Mouse (Mus musculus) liver, embryonic 14.5 days (tissue): ENCODE data around the gene Ell3.

Experiments used
- CTCF ChIP-seq: IDR thresholded peaks from 2 replicates; pipeline ENCODE4 v1.5.1; 2016; ENCODE audit warnings: antibody characterized with exemption, low read depth, control low read depth
- EP300 ChIP-seq: IDR thresholded peaks from 2 replicates; pipeline ENCODE4 v1.6.1; 2016; ENCODE audit warnings: antibody characterized with exemption, low read depth

DNA sequence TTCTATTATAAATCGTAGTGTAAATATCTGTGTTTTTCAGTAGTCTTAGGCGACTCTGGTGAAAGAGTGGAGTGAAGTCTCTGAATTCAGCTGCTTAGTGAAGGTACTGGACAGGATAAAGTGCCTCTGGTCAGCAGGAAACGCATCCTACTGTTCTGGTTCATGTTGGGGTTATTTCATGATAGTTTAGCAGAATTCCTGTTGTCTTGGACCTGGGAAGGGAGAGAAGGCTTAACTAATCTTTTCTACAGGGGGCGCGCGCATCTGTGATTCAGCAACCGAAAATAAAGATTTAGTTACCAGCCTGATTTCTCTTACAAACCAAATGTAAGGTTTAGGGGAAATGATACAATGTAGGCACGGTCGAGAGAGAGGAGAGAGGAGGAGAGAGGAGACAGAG lies 4.1 kb upstream of the Ell3 start:
- no peak for TF ChIP-seq CTCF
- no peak for TF ChIP-seq EP300
